Mouse (Mus musculus): ENCODE data around the gene Pisd.

Gene Pisd

DNA sequence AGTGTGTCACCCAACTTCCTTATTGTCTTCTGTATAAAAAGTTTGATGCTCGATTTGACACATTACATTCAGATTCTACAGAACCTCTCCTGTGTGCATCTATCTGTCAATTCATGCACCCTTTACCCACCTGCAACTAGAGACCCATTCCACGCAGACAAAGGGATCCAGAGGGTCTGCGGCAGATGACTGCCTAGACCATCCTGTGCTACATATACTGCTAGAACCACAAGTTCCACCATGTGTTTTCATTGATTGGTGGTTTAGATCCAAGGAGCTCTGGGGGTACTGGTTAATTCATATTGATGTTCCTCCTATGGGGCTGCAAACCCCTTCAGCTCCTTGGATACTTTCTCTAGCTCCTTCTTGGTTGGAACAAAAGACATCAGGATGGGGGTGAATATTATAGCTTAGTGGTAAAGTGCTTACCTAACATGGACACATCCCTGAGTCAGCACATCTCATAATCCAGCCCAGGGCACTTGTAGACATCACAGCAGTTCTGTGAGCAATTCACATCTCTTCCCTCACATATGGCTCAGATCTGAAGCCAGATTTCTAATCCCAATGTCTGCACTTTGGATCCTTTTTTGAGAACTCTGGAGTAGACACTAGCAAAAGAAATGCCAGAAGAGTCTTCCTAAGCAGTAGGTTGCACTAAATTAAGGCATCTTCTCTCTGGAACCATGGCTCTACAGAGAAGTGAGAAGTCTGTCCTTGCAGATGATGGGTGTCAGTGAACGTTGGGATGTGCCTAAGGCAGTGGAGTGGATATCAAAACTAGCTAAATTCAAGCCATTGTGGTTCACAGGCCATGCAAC, 73.0 kb downstream of the Pisd start:
- peak in 1 of 2 experiments; percentile 46 for DNase-seq (ENCODE audit: inconsistent age in 2 of 2, low spot score in 1 of 2)

DNA sequence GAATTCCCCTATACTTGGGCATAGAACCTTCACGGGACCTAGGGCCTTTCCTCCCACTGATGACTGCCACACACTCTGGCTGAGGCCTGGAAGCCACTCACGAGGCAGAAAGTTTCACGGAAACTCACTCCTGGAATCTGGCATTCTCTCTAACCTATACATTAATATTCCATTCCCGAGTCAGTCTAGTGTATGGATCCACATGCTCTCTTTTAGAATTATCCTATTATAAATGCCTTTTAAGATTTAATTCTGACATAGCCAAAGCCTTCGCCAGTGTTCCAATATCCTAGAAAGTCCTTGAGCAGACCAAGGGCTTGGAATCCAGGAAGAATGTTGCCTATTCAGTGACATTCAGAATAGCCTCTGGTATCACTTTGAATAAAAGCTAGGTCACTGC, 74.0 kb downstream of the Pisd start:
- DNase-seq (ENCODE audit: inconsistent age in 2 of 2, low spot score in 1 of 2), result no peak

DNA sequence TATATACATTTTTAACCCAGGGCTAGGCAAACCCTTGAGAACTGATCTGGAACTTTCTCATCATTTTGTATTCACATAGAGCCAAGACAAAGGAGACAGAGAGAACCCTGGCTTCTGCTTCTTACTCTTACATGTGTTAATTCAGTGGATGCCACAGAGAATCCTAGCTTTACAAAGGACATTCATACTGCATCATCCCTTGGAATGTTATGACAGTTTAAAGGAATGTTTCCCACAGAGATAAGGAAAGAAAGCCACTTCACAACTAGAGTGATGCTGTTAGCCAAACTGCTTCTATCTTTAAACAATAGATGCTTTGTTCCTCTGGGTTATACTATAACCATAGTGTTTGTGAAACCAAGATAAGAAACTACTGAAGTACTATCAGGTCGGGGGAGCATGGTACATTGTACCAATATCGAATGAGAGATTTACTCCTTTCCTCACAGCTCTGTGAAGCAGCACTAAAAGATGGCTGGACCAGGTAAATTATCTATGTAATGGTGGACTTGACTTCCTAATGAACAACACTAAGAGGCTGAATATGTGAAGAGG, 79.1 kb downstream of the Pisd start:
- no peak for DNase-seq (ENCODE audit: inconsistent age in 2 of 2, low spot score in 1 of 2)

DNA sequence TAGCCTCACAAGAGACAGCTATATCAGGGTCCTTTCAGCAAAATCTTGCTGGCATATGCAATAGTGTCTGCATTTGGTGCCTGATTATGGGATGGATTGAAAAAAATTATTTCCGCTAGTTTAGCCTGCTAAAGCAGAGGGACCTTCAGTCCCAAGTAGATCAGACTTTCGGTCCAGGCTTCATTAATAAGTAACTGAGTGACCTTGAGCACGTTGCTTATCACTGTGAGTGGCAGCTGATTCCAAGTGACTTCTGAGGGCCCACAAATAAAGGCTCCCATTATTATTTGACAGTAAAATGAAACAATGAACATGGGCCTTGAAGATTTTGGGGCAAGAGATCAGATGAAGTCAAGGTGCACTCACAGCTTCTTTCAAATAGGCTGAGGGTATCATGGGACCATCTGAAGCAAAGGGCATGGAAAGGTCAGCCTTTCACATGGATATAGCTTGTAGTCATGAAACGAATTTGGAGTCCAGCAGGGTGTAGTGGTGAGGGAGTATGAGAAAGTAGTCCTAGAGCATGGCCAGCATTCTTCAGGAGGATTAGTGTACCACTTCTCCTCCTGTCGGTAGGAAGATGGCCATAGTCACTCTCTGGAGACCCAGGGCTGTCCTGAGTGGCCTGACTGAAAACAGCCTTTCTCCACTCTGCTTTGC, 88.1 kb downstream of the Pisd start:
- DNase-seq (ENCODE audit: inconsistent age in 2 of 2, low spot score in 1 of 2), result no peak

DNA sequence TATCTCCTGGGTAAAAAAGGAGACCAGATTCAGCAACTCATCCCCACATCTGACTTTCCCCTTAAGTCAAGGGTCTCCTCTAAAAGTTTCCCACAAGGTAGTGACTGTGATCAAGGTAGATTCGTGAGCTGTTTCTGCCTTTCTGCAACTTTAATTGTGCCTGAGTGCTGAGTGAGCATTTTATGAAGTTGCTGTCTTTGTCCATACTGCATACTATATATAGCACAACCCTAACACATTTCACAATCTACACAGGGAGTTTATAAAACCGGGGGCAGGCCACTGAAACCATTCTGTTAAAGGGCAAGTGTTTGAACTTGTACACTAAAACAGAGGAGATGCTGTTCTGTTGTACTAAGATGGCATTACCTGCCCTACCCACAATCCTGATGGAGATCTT, 92.0 kb downstream of the Pisd start:
- no peak for DNase-seq (ENCODE audit: inconsistent age in 2 of 2, low spot score in 1 of 2)

Data from adrenal gland, adult (tissue).